9 mouse cellular contexts compared by ENCODE assay signal in genomic region chr12:102499723-102500122, GRCm38 (mm10). TPM values are rescaled to one million over a fixed set of nuclear protein-coding genes. Genes with fewer than 3 reads are reported as not detected.
DNase-seq lines count a peak whose midpoint lies in the region; ATAC-seq lines count a peak whose summit lies in the region.
"Had no signal": no experiment of that assay in that cellular context is flagged by ENCODE, and none has a peak within 500 bp of the region (broad histone marks: within the 10 kb centered on the region; RNA-seq: fewer than 3 reads in every experiment).

No protein-coding gene starts in this region.

- 61% methylated on average over 4 of the region's 4 CpGs for WGBS in limb, embryonic 13.5 days

- H3K4me1 ChIP-seq in limb, embryonic 13.5 days = peaks cover 19% of the 10 kb centered on the region

- no peak overlapping the region for H3K4me2 ChIP-seq in limb, embryonic 13.5 days (replicated peaks)

- H3K9ac ChIP-seq in limb, embryonic 13.5 days = no peak overlapping the region

- H3K27me3 ChIP-seq in limb, embryonic 13.5 days = no peaks in the 10 kb centered on the region

- ATAC-seq in limb, embryonic 13.5 days (ENCODE audit: low FRiP score, low read depth) = no peak

- H3K9me3 ChIP-seq in limb, embryonic 13.5 days = no peaks in the 10 kb centered on the region

- peaks cover 24% of the 10 kb centered on the region for H3K36me3 ChIP-seq in limb, embryonic 13.5 days

- H3K4me3 ChIP-seq in limb, embryonic 13.5 days = no peak overlapping the region

- peak; percentile 21 for DNase-seq in cerebellum, adult 8-10 months
- DNase-seq in cerebellum, adult 11 months = no peak
- DNase-seq in thymus, postnatal 14 days = peak; percentile 19
- no peak for DNase-seq in thymus, adult 18-20 months
- peak; percentile 75 for DNase-seq in yolk sac, embryonic 10.5 days (ENCODE audit: low spot score)
- DNase-seq in left cerebral cortex, adult 11 months (ENCODE audit: low spot score) = no peak
- DNase-seq in urinary bladder, postnatal 36 days (ENCODE audit: low spot score in 2 of 2) = no peak

- 0 out of 2 replicates have a peak overlapping the region, but pooled peaks have one; percentile 81 for H3K27ac ChIP-seq in limb, embryonic 13.5 days
- H3K27ac ChIP-seq: macrophage had no signal

RNA-seq across cellular contexts. Expression of gene Golga5, which starts 30.8 kb away (rescaled TPM):
- polyA plus RNA-seq in limb, embryonic 13.5 days (2015; fragmentation: Nextera tagmentation; extraction: Ambion mirVana) = 39.5 and 42.0 TPM in 2 replicates

RNA-seq across cellular contexts. Expression of gene Chga, which starts 55.0 kb away (rescaled TPM):
- 0.51 and 0.59 TPM in 2 replicates for polyA plus RNA-seq in limb, embryonic 13.5 days (2015; fragmentation: Nextera tagmentation; extraction: Ambion mirVana)
- polyA plus RNA-seq: macrophage had no signal

Comparison
In these comparisons a context has a peak if more than half of its experiments do, and no peak if none do; other contexts are left out.
1. DNase-seq: peak in cerebellum, adult 8-10 months (single experiment), thymus, postnatal 14 days (single experiment) and yolk sac, embryonic 10.5 days (single experiment); none in cerebellum, adult 11 months (single experiment), thymus, adult 18-20 months (0 of 2), left cerebral cortex, adult 11 months (single experiment) and urinary bladder, postnatal 36 days (0 of 2).